Mouse (Mus musculus): ENCODE measurements around the gene Acaca.
"Not testable (repeated sequence)": the region's sequence is repeated elsewhere in the genome, so short reads cannot be mapped to it uniquely, and the experiment has no call there.

The Acaca gene

GRCm38 (mm10) chr11:84383891-84384290 lies 254.4 kb downstream of the Acaca start:
- CTCF ChIA-PET, result no interaction called here

- CTCF ChIA-PET, result interaction anchor here (0.6 kb wide), 1 partner anchor 128 kb away, joined by 5 read pairs; no protein-coding TSS in a partner anchor
Measured at GRCm38 (mm10) chr11:84389332-84389731, 259.9 kb downstream of the Acaca start.

- CTCF ChIA-PET, result no interaction called here
Measured at GRCm38 (mm10) chr11:84391126-84391525, 261.7 kb downstream of the Acaca start.

- CTCF ChIA-PET, result not testable (repeated sequence)
Measured at GRCm38 (mm10) chr11:84392066-84392465, 262.6 kb downstream of the Acaca start.

GRCm38 (mm10) chr11:84393571-84393970 lies 264.1 kb downstream of the Acaca start:
- CTCF ChIA-PET, result no interaction called here

- CTCF ChIA-PET, result no interaction called here
Measured at GRCm38 (mm10) chr11:84395010-84395409, 265.5 kb downstream of the Acaca start.

- CTCF ChIA-PET, result no interaction called here
Measured at GRCm38 (mm10) chr11:84406733-84407132, 277.3 kb downstream of the Acaca start.

GRCm38 (mm10) chr11:84410383-84410782 lies 280.9 kb downstream of the Acaca start:
- CTCF ChIA-PET, result no interaction called here

- CTCF ChIA-PET, result no interaction called here
Measured at GRCm38 (mm10) chr11:84410879-84411641, 281.6 kb downstream of the Acaca start.

GRCm38 (mm10) chr11:84411642-84412018 lies 282.2 kb downstream of the Acaca start:
- CTCF ChIA-PET, result no interaction called here

- CTCF ChIA-PET, result no interaction called here
Measured at GRCm38 (mm10) chr11:84412201-84412934, 282.9 kb downstream of the Acaca start.

- CTCF ChIA-PET, result no interaction called here
Measured at GRCm38 (mm10) chr11:84413111-84413510, 283.6 kb downstream of the Acaca start.

GRCm38 (mm10) chr11:84420779-84421178 lies 291.3 kb downstream of the Acaca start:
- CTCF ChIA-PET, result no interaction called here

GRCm38 (mm10) chr11:84425736-84426632 lies 296.5 kb downstream of the Acaca start:
- CTCF ChIA-PET, result interaction anchor here (0.6 to 0.9 kb wide), 2 partner anchors 12 to 371 kb away, joined by 3 to 10 read pairs; no protein-coding TSS in a partner anchor

- CTCF ChIA-PET, result no interaction called here
Measured at GRCm38 (mm10) chr11:84426633-84426998, 297.1 kb downstream of the Acaca start.

GRCm38 (mm10) chr11:84429581-84429980 lies 300.1 kb downstream of the Acaca start:
- CTCF ChIA-PET, result interaction anchor here (0.6 to 1.1 kb wide), 6 partner anchors 22 to 1114 kb away, joined by 3 to 4 read pairs (median 3); no protein-coding TSS in a partner anchor

- CTCF ChIA-PET, result interaction anchor here (0.5 to 0.7 kb wide), 3 partner anchors 81 to 1115 kb away, joined by 3 to 8 read pairs (median 3); no protein-coding TSS in a partner anchor
Measured at GRCm38 (mm10) chr11:84430336-84430735, 300.9 kb downstream of the Acaca start.

GRCm38 (mm10) chr11:84434879-84435278 lies 305.4 kb downstream of the Acaca start:
- CTCF ChIA-PET, result no interaction called here

- CTCF ChIA-PET, result no interaction called here
Measured at GRCm38 (mm10) chr11:84440402-84440801, 310.9 kb downstream of the Acaca start.

- CTCF ChIA-PET, result no interaction called here
Measured at GRCm38 (mm10) chr11:84442554-84443331, 313.3 kb downstream of the Acaca start.

All from spleen, embryonic (tissue).